ENCODE assay signal across 1 mouse cellular context in genomic region chr1:75136730-75137129, GRCm38 (mm10).
A peak's percentile ranks its signal among the peaks of the same experiment; 100 is the strongest.
TF ChIP-seq lines count a peak whose summit lies in the region.

No protein-coding gene starts in this region.

TF ChIP-seq in MEL, 35 proteins besides CTCF, POLR2A, EP300 and RAD21:
- TF ChIP-seq TCF12 (IDR thresholded peaks at IDR 0.05; ENCODE audit: low read depth, low read length) (peak; percentile 95), BHLHE40 (IDR thresholded peaks at IDR 0.05; ENCODE audit: borderline replicate concordance, low read depth, low read length) (peak; percentile 71; the same call in 1 of the 2 replicates), ZC3H11A (IDR thresholded peaks at IDR 0.05; ENCODE audit: low read depth, low read length) (no peak), NRF1 (IDR thresholded peaks at IDR 0.05; ENCODE audit: insufficient read depth, low read depth, low read length, poor library complexity, severe bottlenecking) (no peak), TAL1 (IDR thresholded peaks at IDR 0.05; ENCODE audit: low read length) (peak; percentile 99), ZKSCAN1 (IDR thresholded peaks at IDR 0.05; ENCODE audit: low read depth, low read length) (no peak), CHD2 (IDR thresholded peaks at IDR 0.05; ENCODE audit: low read length) (no peak), POLR2AphosphoS5 (IDR thresholded peaks at IDR 0.05; ENCODE audit: borderline replicate concordance, low read depth, low read length) (no peak), RCOR1 (IDR thresholded peaks at IDR 0.05; ENCODE audit: low read depth, low read length) (peak; percentile 62; the same call in 1 of the 2 replicates), E2F4 (IDR thresholded peaks at IDR 0.05; ENCODE audit: borderline replicate concordance, low read depth, low read length) (no peak), MAX (IDR thresholded peaks at IDR 0.05; ENCODE audit: low read length) (peak; percentile 78), SMC3 (IDR thresholded peaks at IDR 0.05; ENCODE audit: low read depth, low read length) (no peak), HCFC1 (IDR thresholded peaks at IDR 0.05; ENCODE audit: low read depth, low read length) (0 out of 2 replicates have a peak, but pooled peaks have one; percentile 39), ZMIZ1 (IDR thresholded peaks at IDR 0.05; ENCODE audit: low read depth, low read length) (no peak), USF2 (IDR thresholded peaks at IDR 0.05; ENCODE audit: borderline replicate concordance in 1 of 2, insufficient read depth in 1 of 2, low read depth in 1 of 2, low read length in 2 of 2) (no peak), ELF1 (IDR thresholded peaks at IDR 0.05; ENCODE audit: low read depth, low read length) (no peak), KAT2A (conservative IDR thresholded peaks at IDR 0.05; ENCODE audit: low read depth, low read length) (no peak), UBTF (IDR thresholded peaks at IDR 0.05; ENCODE audit: borderline replicate concordance, insufficient read depth, low read depth, low read length) (no peak), ETS1 (IDR thresholded peaks at IDR 0.05; ENCODE audit: low read depth, low read length) (peak; percentile 99), SIN3A (IDR thresholded peaks at IDR 0.05; ENCODE audit: low read length) (peak; percentile 97), MXI1 (IDR thresholded peaks at IDR 0.05; ENCODE audit: low read depth, low read length) (peak; percentile 86), TBP (IDR thresholded peaks at IDR 0.05; ENCODE audit: low read depth, low read length) (peak; percentile 59; the same call in 1 of the 2 replicates), ZNF384 (IDR thresholded peaks at IDR 0.05; ENCODE audit: low read depth, low read length) (peak; percentile 71), JUND (IDR thresholded peaks at IDR 0.05; ENCODE audit: low read depth, low read length) (no peak), MEF2A (IDR thresholded peaks at IDR 0.05; ENCODE audit: extremely low read depth, insufficient replicate concordance, low read depth, low read length, poor library complexity, severe bottlenecking) (no peak), MYB (IDR thresholded peaks at IDR 0.05; ENCODE audit: low read depth, low read length) (0 out of 2 replicates have a peak, but pooled peaks have one; percentile 70), USF1 (IDR thresholded peaks at IDR 0.05; ENCODE audit: low read depth, low read length) (no peak), NELFE (IDR thresholded peaks at IDR 0.05; ENCODE audit: low read depth, low read length) (no peak), MAZ (IDR thresholded peaks at IDR 0.05; ENCODE audit: low read depth, low read length) (peak; percentile 70), MYC (IDR thresholded peaks at IDR 0.05; ENCODE audit: low read depth, low read length) (peak; percentile 96), POLR2AphosphoS2 (IDR thresholded peaks at IDR 0.05; ENCODE audit: low read length) (no peak), GATA1 (IDR thresholded peaks at IDR 0.05; ENCODE audit: low read depth, low read length) (peak; percentile 97), CHD1 (IDR thresholded peaks at IDR 0.05; ENCODE audit: low read depth, low read length) (no peak), MAFK (IDR thresholded peaks at IDR 0.05; ENCODE audit: borderline replicate concordance, low read depth, low read length) (no peak), GABPA (IDR thresholded peaks at IDR 0.05; ENCODE audit: low read depth, low read length) (no peak)
